Mouse (Mus musculus): ENCODE results near the gene Skida1. TPM values are rescaled to one million over a fixed set of nuclear protein-coding genes. Genes with fewer than 3 reads are reported as not detected.

The Skida1 gene
- polyA plus RNA-seq, 1 experiment from 2014 or later, result 14.2 TPM

GRCm38 (mm10) chr2:18064356-18064858, 15.6 kb upstream of the Skida1 start:
- H3K4me3 ChIP-seq, result peak overlapping the region; percentile 89

GRCm38 (mm10) chr2:18063763-18064251, 15.0 kb upstream of the Skida1 start:
- Histone ChIP-seq H3K9me3 (no peaks in the 10 kb centered on the region), H3K36me3 (peaks cover 8% of the 10 kb centered on the region; the same call in 1 of the 2 replicates), H3K9ac (peak overlapping the region; percentile 97), H3K27me3 (no peaks in the 10 kb centered on the region), H3K4me2 (replicated peaks) (peak overlapping the region; percentile 85), H3K27ac (peak overlapping the region; percentile 100), H3K4me1 (peaks cover 16% of the 10 kb centered on the region), H3K4me3 (peak overlapping the region; percentile 89)
- ATAC-seq (ENCODE audit: insufficient number of reproducible peaks, insufficient read depth, low FRiP score, low TSS enrichment), result peak; percentile 19; the same call in 1 of the 2 replicates
- WGBS, result under 1% methylated on average over 18 of the region's 18 CpGs

More at GRCm38 (mm10) chr2:18064356-18064858, 15.6 kb upstream of the Skida1 start:
- 2% methylated on average over 29 of the region's 58 CpGs for WGBS
- Histone ChIP-seq H3K9me3 (no peaks in the 10 kb centered on the region), H3K36me3 (peaks cover 8% of the 10 kb centered on the region; the same call in 1 of the 2 replicates), H3K4me1 (peaks cover 11% of the 10 kb centered on the region), H3K4me2 (replicated peaks) (peak overlapping the region; percentile 85), H3K27ac (peak overlapping the region; percentile 100), H3K9ac (peak overlapping the region; percentile 97), H3K27me3 (no peaks in the 10 kb centered on the region)
- ATAC-seq (ENCODE audit: insufficient number of reproducible peaks, insufficient read depth, low FRiP score, low TSS enrichment), result peak; percentile 97

GRCm38 (mm10) chr2:18060396-18060795, 11.5 kb upstream of the Skida1 start:
- Histone ChIP-seq H3K27ac (no peak overlapping the region), H3K9ac (no peak overlapping the region), H3K36me3 (no peaks in the 10 kb centered on the region), H3K9me3 (no peaks in the 10 kb centered on the region), H3K4me1 (peaks cover 8% of the 10 kb centered on the region; the same call in 1 of the 2 replicates), H3K4me2 (replicated peaks) (no peak overlapping the region), H3K4me3 (no peak overlapping the region), H3K27me3 (no peaks in the 10 kb centered on the region)
- 81% methylated on average over 1 of the region's 1 CpGs for WGBS
- ATAC-seq (ENCODE audit: insufficient number of reproducible peaks, insufficient read depth, low FRiP score, low TSS enrichment), result no peak

GRCm38 (mm10) chr2:18059891-18060290, 11.0 kb upstream of the Skida1 start:
- no peak overlapping the region for H3K9ac ChIP-seq
- no peak overlapping the region for H3K27ac ChIP-seq
- peaks cover 8% of the 10 kb centered on the region; the same call in 1 of the 2 replicates for H3K4me1 ChIP-seq
- 80% methylated on average over 1 of the region's 1 CpGs for WGBS
- H3K4me3 ChIP-seq, result no peak overlapping the region
- ATAC-seq (ENCODE audit: insufficient number of reproducible peaks, insufficient read depth, low FRiP score, low TSS enrichment), result no peak
- no peaks in the 10 kb centered on the region for H3K9me3 ChIP-seq
- H3K27me3 ChIP-seq, result no peaks in the 10 kb centered on the region
- no peak overlapping the region for H3K4me2 ChIP-seq (replicated peaks)
- no peaks in the 10 kb centered on the region for H3K36me3 ChIP-seq

GRCm38 (mm10) chr2:18059063-18059462, 10.2 kb upstream of the Skida1 start:
- Histone ChIP-seq H3K36me3 (no peaks in the 10 kb centered on the region), H3K4me2 (replicated peaks) (peak overlapping the region; percentile 7; the same call in 1 of the 2 replicates), H3K4me1 (peaks cover 14% of the 10 kb centered on the region), H3K9me3 (no peaks in the 10 kb centered on the region), H3K27ac (no peak overlapping the region), H3K27me3 (no peaks in the 10 kb centered on the region), H3K9ac (no peak overlapping the region), H3K4me3 (no peak overlapping the region)
- ATAC-seq (ENCODE audit: insufficient number of reproducible peaks, insufficient read depth, low FRiP score, low TSS enrichment), result no peak
- 30% methylated on average over 2 of the region's 2 CpGs for WGBS

GRCm38 (mm10) chr2:18058146-18058708, 9.4 kb upstream of the Skida1 start:
- peak overlapping the region; percentile 100 for H3K27ac ChIP-seq
- no peaks in the 10 kb centered on the region for H3K27me3 ChIP-seq
- H3K9me3 ChIP-seq, result no peaks in the 10 kb centered on the region
- peak overlapping the region; percentile 95 for H3K9ac ChIP-seq
- peak overlapping the region; percentile 96 for H3K4me2 ChIP-seq (replicated peaks)
- peak overlapping the region; percentile 52 for H3K4me3 ChIP-seq
- 12% methylated on average over 9 of the region's 9 CpGs for WGBS
- H3K4me1 ChIP-seq, result peaks cover 22% of the 10 kb centered on the region
- H3K36me3 ChIP-seq, result no peaks in the 10 kb centered on the region
- no peak for ATAC-seq (ENCODE audit: insufficient number of reproducible peaks, insufficient read depth, low FRiP score, low TSS enrichment)

- H3K4me2 ChIP-seq (replicated peaks), result peak overlapping the region; percentile 96
- H3K36me3 ChIP-seq, result no peaks in the 10 kb centered on the region
- under 1% methylated on average over 48 of the region's 48 CpGs for WGBS
- no peaks in the 10 kb centered on the region for H3K27me3 ChIP-seq
- peak overlapping the region; percentile 100 for H3K27ac ChIP-seq
- H3K4me3 ChIP-seq, result peak overlapping the region; percentile 52
- no peak for ATAC-seq (ENCODE audit: insufficient number of reproducible peaks, insufficient read depth, low FRiP score, low TSS enrichment)
- peaks cover 23% of the 10 kb centered on the region for H3K4me1 ChIP-seq
- peak overlapping the region; percentile 95 for H3K9ac ChIP-seq
- H3K9me3 ChIP-seq, result no peaks in the 10 kb centered on the region
These were observed 8.7 kb upstream of the Skida1 start for GRCm38 (mm10) chr2:18057336-18058145.

- Histone ChIP-seq H3K27ac (peak overlapping the region; percentile 100), H3K27me3 (no peaks in the 10 kb centered on the region), H3K36me3 (no peaks in the 10 kb centered on the region), H3K4me1 (peaks cover 26% of the 10 kb centered on the region), H3K4me3 (peak overlapping the region; percentile 52), H3K9ac (peak overlapping the region; percentile 95), H3K4me2 (replicated peaks) (peak overlapping the region; percentile 96), H3K9me3 (no peaks in the 10 kb centered on the region)
- peak; percentile 98 for ATAC-seq (ENCODE audit: insufficient number of reproducible peaks, insufficient read depth, low FRiP score, low TSS enrichment)
- WGBS, result under 1% methylated on average over 45 of the region's 50 CpGs
These were observed 8.0 kb upstream of the Skida1 start for GRCm38 (mm10) chr2:18056786-18057255.

- WGBS, result under 1% methylated on average over 57 of the region's 66 CpGs
- Histone ChIP-seq H3K4me3 (peak overlapping the region; percentile 52), H3K36me3 (no peaks in the 10 kb centered on the region), H3K9ac (peak overlapping the region; percentile 95), H3K4me1 (peaks cover 32% of the 10 kb centered on the region), H3K9me3 (no peaks in the 10 kb centered on the region), H3K27ac (peak overlapping the region; percentile 100), H3K27me3 (no peaks in the 10 kb centered on the region), H3K4me2 (replicated peaks) (peak overlapping the region; percentile 96)
- peak; percentile 93 for ATAC-seq (ENCODE audit: insufficient number of reproducible peaks, insufficient read depth, low FRiP score, low TSS enrichment)
These were observed 7.3 kb upstream of the Skida1 start for GRCm38 (mm10) chr2:18055929-18056785.

- peak within 1 kb of the TSS; percentile 96 for H3K4me2 ChIP-seq (replicated peaks)
- peak within 1 kb of the TSS; percentile 100 for H3K27ac ChIP-seq
- ATAC-seq (ENCODE audit: insufficient number of reproducible peaks, insufficient read depth, low FRiP score, low TSS enrichment), result no peak
- WGBS, result under 1% methylated on average over 20 of the region's 20 CpGs
- no peaks in the 10 kb centered on the region for H3K36me3 ChIP-seq
- H3K27me3 ChIP-seq, result no peaks in the 10 kb centered on the region
- peak within 1 kb of the TSS; percentile 95 for H3K9ac ChIP-seq
- no peaks in the 10 kb centered on the region for H3K9me3 ChIP-seq
- H3K4me3 ChIP-seq, result peak within 1 kb of the TSS; percentile 52
- H3K4me1 ChIP-seq, result peaks cover 34% of the 10 kb centered on the region
These were observed 6.4 kb upstream of the Skida1 start, which contains the start of gene Mllt10 for GRCm38 (mm10) chr2:18055016-18055928. Gene Mllt10 (plus strand): TSS chr2:18055237.
